Mouse (Mus musculus) erythroblast, embryonic 14.5 days (primary cell): ENCODE measurements around the gene Pramel1.

Source experiments
- GATA1 ChIP-seq: IDR thresholded peaks from 2 replicates; pipeline ENCODE4 v1.6.1; 2012; ENCODE audit warnings: low read length, inconsistent platforms, mixed read lengths
- TAL1 ChIP-seq: IDR thresholded peaks from 3 replicates; pipeline ENCODE4 v1.6.1; 2012; ENCODE audit warnings: low read length, inconsistent platforms, mixed read lengths

GRCm38 (mm10) chr4:143413621-143414020, 19.4 kb downstream of the Pramel1 start:
- TF ChIP-seq TAL1 (no peak), GATA1 (no peak)
